Mouse (Mus musculus) ovary, postnatal 10 days (tissue): ENCODE data around the gene Anapc15-ps.

Experiments used
- DNase-seq: peaks from one replicate; pipeline ENCODE4 v3.0.0; 2022; ENCODE audit warnings: low spot score

Anapc15-ps gene

GRCm38 (mm10) chr10:95667371-95668030 is 5.8 kb downstream of the Anapc15-ps start:
- no peak for DNase-seq

GRCm38 (mm10) chr10:95666791-95667190 is 6.5 kb downstream of the Anapc15-ps start:
- DNase-seq: no peak

- DNase-seq: no peak
Observed at GRCm38 (mm10) chr10:95665426-95665990, 7.7 kb downstream of the Anapc15-ps start.

GRCm38 (mm10) chr10:95664613-95665012 is 8.6 kb downstream of the Anapc15-ps start:
- DNase-seq: no peak

- DNase-seq: no peak
Observed at GRCm38 (mm10) chr10:95660356-95660755, 12.9 kb downstream of the Anapc15-ps start.

GRCm38 (mm10) chr10:95659471-95660150 is 13.6 kb downstream of the Anapc15-ps start:
- DNase-seq: no peak

GRCm38 (mm10) chr10:95658836-95659343 is 14.4 kb downstream of the Anapc15-ps start:
- DNase-seq: no peak

GRCm38 (mm10) chr10:95656236-95657225 is 16.7 kb downstream of the Anapc15-ps start:
- DNase-seq: no peak

GRCm38 (mm10) chr10:95652131-95652530 is 21.1 kb downstream of the Anapc15-ps start:
- no peak for DNase-seq

- no peak for DNase-seq
Observed at GRCm38 (mm10) chr10:95648326-95648888, 24.8 kb downstream of the Anapc15-ps start.

GRCm38 (mm10) chr10:95647128-95647527 is 26.1 kb downstream of the Anapc15-ps start:
- DNase-seq: no peak

GRCm38 (mm10) chr10:95646576-95646975 is 26.7 kb downstream of the Anapc15-ps start:
- no peak for DNase-seq

- DNase-seq: no peak
Observed at GRCm38 (mm10) chr10:95643696-95644360, 29.4 kb downstream of the Anapc15-ps start.

GRCm38 (mm10) chr10:95643042-95643441 is 30.2 kb downstream of the Anapc15-ps start:
- DNase-seq: no peak

- no peak for DNase-seq
Observed at GRCm38 (mm10) chr10:95641335-95641734, 31.9 kb downstream of the Anapc15-ps start.

- DNase-seq: no peak
Observed at GRCm38 (mm10) chr10:95639429-95639828, 33.8 kb downstream of the Anapc15-ps start.

GRCm38 (mm10) chr10:95634751-95635150 is 38.5 kb downstream of the Anapc15-ps start:
- DNase-seq: no peak

GRCm38 (mm10) chr10:95634261-95634660 is 39.0 kb downstream of the Anapc15-ps start:
- no peak for DNase-seq

- DNase-seq: no peak
Observed at GRCm38 (mm10) chr10:95631568-95631967, 41.7 kb downstream of the Anapc15-ps start.

- DNase-seq: no peak
Observed at GRCm38 (mm10) chr10:95630726-95631345, 42.4 kb downstream of the Anapc15-ps start.
